Mouse (Mus musculus) left cerebral cortex, postnatal 4 days (tissue): ENCODE results near the gene Dctn3. TPM values are rescaled to one million over a fixed set of nuclear protein-coding genes. Genes with fewer than 3 reads are reported as not detected.
"Not testable (repeated sequence)": the region's sequence is repeated elsewhere in the genome, so short reads cannot be mapped to it uniquely, and the experiment has no call there.

ENCODE experiments used
- DNase-seq: peaks from one replicate; pipeline ENCODE4 v3.0.0-alpha.2; 2022
- intact Hi-C: fragments of 180-260 bp; cut with DNase I; formaldehyde crosslinking; loops from one replicate; pipeline ENCODE4 v1.15.1; 2025
- total RNA-seq, 2 experiments: library from RNA; stranded (reverse); gene quantifications; 2 replicates each; pipeline ENCODE4 v1.2.3; 2021

Dctn3 gene
- total RNA-seq: 100 to 1,000 TPM; 161 to 166 TPM

DNA sequence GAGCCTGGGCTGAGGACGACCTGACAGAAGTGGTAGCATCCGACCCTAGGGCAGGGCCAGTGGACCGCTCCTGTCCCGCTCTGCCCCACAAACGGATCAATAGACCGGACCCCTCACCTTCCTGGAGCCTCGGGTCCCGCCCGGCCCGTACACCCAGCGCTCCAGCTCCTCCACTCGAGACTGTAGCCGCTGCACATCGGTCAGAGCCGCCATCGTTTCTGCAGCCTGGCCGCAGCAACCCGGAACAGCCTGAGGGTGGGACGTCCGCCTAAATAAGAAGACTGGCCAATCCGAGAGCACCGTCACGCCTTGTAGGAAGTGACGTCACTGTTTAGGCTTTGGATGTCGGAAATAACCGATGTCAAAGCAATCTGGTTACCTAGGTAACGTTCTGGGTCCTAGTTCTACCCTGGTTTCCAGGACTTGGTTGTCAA is at the start of gene Dctn3:
TSS of gene Dctn3 (minus strand) at position 253 of the 434 bp plus-strand sequence.
- intact Hi-C loops: no loop called here

DNA sequence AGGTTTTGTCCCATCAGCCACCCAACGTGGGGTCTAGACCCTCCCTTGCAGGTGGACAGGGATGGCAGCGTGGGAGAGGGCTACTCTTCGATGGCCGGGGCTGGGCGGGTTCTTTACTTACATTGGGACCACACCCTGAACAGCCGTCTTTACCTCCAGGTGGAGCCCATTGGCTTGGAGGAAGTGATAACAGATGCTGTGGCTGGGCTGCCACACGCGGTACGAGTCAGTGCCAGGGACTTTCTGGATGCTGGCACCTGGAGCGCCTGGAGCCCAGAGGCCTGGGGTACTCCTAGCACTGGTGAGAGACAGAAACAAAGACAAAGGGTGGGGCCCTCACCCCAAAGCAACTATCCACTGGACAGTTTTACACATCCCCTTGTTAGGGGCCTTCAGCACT is 44.3 kb upstream of the Dctn3 start:
- intact Hi-C loops, DNase-seq: not testable (repeated sequence)

More for the DNA sequence above, at the start of gene Dctn3:
- DNase-seq: peak; percentile 87

- DNase-seq, intact Hi-C loops: not testable (repeated sequence)
Measured at GRCm38 (mm10) chr4:41763176-41763575, 40.2 kb upstream of the Dctn3 start.

DNA sequence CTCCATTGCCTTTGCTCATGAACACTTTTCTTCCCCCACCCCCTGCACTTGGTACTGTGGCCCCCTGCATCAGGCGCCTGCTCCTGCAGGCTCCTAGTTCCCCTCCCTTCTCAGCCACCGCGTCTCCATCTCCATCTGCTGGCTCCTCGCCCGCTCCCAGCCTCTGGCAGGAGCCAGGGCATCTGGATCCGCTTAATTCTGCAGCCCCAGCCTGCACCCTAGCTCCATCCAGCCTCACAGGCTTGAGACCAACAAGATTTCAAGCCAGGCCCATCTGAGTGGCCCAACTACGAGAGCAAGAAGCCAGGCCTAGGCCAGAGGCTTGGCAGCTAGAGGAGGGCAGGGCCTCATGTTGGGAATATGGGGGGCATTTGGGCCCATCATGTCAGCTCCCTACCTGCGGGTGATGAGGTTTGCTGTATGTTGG is 39.7 kb upstream of the Dctn3 start:
- DNase-seq: peak; percentile 87
- intact Hi-C loops: not testable (repeated sequence)

DNA sequence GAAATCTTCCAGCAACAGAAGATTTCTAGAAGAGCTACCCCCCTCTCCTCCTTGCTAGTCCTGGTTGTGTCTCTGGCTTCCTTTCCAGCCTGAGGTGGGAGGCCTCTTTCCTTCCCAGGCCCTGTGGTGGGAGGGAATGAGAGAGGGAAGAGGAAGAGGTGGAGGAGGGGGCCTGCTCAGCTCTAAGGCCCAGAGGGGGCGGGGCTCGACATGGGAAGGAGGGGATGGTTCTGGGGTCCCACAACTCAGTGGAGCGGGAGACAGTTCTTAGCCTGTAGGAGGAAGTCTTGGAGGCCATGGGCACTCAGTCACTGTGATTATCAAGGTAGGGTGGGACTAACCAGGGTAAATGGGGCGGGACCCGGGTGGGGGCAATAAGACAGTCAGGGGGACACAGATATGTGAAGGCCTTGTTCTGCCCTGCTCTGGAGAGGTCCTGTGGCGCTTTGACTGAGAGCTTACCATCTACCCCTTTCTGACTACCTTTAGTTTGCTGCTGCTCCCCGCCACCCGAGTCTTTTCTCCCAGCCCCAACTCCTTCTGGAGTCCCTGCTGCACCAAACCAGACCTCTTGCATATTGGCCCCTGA is 39.2 kb upstream of the Dctn3 start:
- intact Hi-C loops: no loop called here
- peak; percentile 51 for DNase-seq

- DNase-seq: no peak
- intact Hi-C loops: no loop called here
Measured at GRCm38 (mm10) chr4:41761680-41762079, 38.7 kb upstream of the Dctn3 start.

GRCm38 (mm10) chr4:41760911-41761310 is 37.9 kb upstream of the Dctn3 start:
- intact Hi-C loops: no loop called here
- no peak for DNase-seq

DNA sequence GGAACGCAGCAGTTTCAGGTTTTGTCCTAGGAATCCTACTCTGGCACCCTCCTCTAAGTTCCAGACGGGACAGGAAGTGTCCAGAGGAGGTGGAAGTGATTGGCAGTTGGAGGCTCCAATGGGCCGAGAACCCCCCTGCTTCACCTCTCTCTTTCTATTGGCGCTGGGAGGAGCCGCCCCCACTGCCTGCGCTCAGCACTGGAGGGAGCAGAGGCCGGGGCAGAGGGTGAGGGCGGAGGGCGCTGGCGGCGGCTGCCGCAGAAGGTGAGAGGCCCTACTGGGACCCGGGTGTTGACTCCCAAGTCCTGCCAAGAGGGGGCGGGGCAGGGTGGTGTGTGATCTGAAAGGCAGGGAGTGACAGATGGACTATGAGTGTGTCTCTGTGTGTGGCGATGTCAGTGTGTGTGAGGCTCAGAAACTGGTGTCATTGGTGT is 37.3 kb upstream of the Dctn3 start:
- intact Hi-C loops: no loop called here
- DNase-seq: peak; percentile 96

- intact Hi-C loops: no loop called here
- no peak for DNase-seq
Measured at GRCm38 (mm10) chr4:41759656-41760287, 36.8 kb upstream of the Dctn3 start.

DNA sequence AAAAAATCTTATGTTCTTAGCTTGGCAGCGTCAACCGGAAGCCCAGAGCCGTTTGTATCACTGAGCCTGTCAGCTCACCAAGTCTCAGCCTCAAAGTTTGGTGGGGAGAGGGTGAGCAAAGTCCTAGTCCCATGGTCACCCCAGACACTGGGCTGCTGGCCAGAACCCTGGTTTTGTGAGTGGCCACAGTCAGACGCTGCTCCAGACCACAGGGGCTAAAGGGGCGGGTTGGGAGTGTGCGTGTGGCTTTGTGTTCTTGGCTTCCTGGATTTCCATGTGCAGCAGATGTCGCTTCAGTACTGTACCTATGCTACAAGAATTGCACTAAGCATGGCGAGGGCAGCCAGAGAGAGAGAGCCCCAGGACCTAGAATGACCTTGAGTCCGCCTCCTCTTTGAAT is 36.2 kb upstream of the Dctn3 start:
- peak; percentile 55 for DNase-seq
- intact Hi-C loops: no loop called here

GRCm38 (mm10) chr4:41758701-41759100 is 35.7 kb upstream of the Dctn3 start:
- intact Hi-C loops: no loop called here
- no peak for DNase-seq

DNA sequence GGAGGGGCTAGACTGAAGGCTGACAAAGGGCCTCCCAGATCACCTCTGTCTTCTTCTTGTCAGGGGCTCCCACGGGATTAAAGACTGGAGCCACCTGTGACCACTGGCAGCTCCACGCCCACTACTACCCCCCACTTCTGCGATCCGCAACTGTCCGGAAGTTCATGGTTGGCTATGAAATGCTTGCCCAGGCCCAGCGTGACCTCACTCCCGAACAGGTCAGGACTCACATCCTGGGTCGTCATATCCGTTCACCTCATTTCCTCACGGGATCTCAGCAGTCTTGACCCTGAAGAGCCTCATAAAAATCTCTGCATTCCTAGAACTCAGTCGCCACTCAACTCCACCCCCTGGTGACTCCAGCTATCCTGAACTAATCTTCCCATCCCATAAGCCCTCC is 35.1 kb upstream of the Dctn3 start:
- DNase-seq: no peak
- intact Hi-C loops: no loop called here

GRCm38 (mm10) chr4:41757321-41757720 is 34.4 kb upstream of the Dctn3 start:
- intact Hi-C loops: no loop called here
- no peak for DNase-seq

- intact Hi-C loops: no loop called here
Measured at GRCm38 (mm10) chr4:41756440-41756839, 33.5 kb upstream of the Dctn3 start.

DNA sequence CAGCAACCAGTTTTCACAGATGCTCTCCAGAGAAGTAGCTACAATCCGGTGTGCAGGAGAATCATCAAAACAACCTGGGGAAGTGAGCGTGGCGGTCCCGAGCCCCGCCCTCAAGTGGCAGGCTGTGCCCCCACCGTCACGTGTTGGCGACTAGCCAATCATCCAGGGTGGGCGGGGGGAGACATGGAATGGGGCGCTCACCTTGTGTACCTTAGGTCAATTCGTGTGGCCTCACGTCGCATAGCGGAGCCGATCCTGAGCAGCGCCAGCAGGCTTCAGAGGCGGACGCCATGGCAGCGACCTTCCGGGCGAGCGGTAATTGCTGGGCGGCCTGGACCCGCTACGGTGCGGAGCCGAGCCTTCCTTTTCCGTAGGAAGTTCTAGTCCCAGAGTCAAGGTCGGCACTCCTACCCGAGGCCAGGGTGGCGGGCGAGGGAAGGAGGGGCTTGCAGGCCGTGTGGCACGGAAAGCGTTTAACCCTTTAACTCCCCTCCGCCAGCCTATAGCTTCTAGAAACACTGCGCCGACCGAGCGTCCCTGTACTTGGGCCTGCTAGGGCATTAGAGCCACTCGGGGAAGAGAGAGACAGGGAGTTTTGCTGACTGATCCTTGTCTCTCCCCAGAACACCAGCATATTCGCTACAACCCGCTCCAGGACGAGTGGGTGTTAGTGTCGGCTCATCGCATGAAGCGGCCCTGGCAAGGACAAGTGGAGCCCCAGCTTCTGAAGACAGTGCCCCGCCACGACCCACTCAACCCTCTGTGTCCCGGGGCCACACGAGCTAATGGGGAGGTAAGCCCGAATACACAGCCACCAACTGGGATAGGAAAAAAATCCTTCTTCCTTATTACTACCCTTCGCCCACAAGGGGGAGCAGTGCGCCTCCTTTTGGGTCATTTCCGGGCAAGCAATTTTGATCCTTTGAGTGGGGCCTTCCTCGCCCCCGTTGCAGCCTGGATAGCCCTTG is 32.7 kb upstream of the Dctn3 start, which contains the start of gene Sigmar1:
TSS of gene Sigmar1 (minus strand) at position 820 of the 968 bp plus-strand sequence.
- intact Hi-C loops: no loop called here
- peak; percentile 87 for DNase-seq

More at GRCm38 (mm10) chr4:41756440-41756839, 33.5 kb upstream of the Dctn3 start:
- no peak for DNase-seq

DNA sequence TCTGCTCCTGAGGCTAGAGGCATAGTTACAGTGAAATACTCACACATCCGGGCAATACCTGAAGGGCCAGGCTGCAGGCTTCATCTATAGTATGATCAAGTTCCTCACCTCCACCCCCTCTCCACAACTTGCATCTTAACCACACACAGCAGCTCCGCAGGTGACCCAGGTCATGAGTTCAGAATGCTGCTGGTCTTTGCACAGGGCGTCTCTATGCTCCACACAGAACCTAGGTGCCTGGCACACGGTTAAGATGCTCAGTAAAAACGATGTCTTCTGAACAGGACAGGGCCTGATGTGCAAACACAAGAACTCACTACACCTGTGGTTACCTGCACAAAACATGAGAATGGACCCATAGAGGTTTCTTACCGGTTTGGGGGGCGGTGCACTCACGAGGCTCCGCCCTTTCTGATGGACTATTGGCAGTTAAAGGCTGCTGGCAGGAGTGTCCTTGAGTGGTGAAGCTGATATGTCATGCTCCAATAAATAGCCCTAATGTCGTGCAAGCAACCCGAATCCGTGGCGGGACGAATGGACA is 31.9 kb upstream of the Dctn3 start, which contains the start of gene Galt:
TSS of gene Galt (plus strand) at position 432 of the 541 bp plus-strand sequence.
- peak; percentile 49 for DNase-seq
- intact Hi-C loops: no loop called here

GRCm38 (mm10) chr4:41745021-41745420 is 22.1 kb upstream of the Dctn3 start:
- intact Hi-C loops: no loop called here
- no peak for DNase-seq

- DNase-seq: no peak
- intact Hi-C loops: no loop called here
Measured at GRCm38 (mm10) chr4:41744131-41744530, 21.2 kb upstream of the Dctn3 start.

GRCm38 (mm10) chr4:41741158-41741560 is 18.2 kb upstream of the Dctn3 start:
- DNase-seq: peak; percentile 93
- intact Hi-C loops: no loop called here

- DNase-seq: peak; percentile 59
- intact Hi-C loops: no loop called here
Measured at GRCm38 (mm10) chr4:41740380-41741157, 17.6 kb upstream of the Dctn3 start.
